Mouse (Mus musculus): Measurements from ENCODE around the gene Ctbp2.

DNA sequence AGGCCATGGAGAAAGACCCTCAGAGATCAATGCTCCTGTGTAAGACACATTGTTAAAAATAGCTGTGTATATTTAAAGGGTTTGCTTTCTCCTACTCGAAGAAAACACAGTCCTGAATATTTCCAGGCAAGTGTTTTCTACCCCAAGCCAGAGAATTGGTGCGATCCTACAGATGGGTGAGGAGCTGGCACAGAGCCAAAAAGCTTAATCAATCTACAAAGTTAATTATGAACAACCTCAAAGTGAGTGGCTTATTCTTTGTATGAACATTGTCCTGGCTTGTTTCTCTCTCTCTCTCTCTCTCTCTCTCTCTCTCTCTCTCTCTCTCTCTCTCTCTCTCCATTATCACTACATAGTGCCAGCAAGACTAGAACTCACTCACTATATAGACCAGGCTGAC is 40.6 kb upstream of the Ctbp2 start:
- TF ChIP-seq MYOD1 (IDR thresholded peaks at IDR 0.05; ENCODE audit: control insufficient read depth, insufficient read length, low read depth) (no peak), CTCF (IDR thresholded peaks at IDR 0.05; ENCODE audit: control insufficient read depth, insufficient read depth, insufficient read length) (no peak), CEBPB (IDR thresholded peaks at IDR 0.05; ENCODE audit: low read depth) (no peak), MYOG (IDR thresholded peaks at IDR 0.05; ENCODE audit: control insufficient read depth, extremely low read depth, insufficient read length) (no peak), USF1 (IDR thresholded peaks at IDR 0.05; ENCODE audit: low read depth) (no peak)
